Mouse (Mus musculus) heart, postnatal 10 days (tissue): Measurements from ENCODE around the gene Rnh1. TPM values are rescaled to one million over a fixed set of nuclear protein-coding genes. Genes with fewer than 3 reads are reported as not detected.

ENCODE experiments used
- DNase-seq, 2 experiments: peaks; one replicate each; pipeline ENCODE4 v3.0.0; 2021
- intact Hi-C: fragments of 180-260 bp; cut with DNase I; formaldehyde crosslinking; loops from one replicate; pipeline ENCODE4 v1.15.1; 2025
- total RNA-seq, 2 experiments: library from RNA; stranded (reverse); gene quantifications; 2 replicates each; pipeline ENCODE4 v1.2.3; 2021

Rnh1 gene
- total RNA-seq, 2 experiments from 2014 or later, result 72.9 to 75.3 TPM

- intact Hi-C loops, result loop anchor here (5.0 kb wide), 1 partner anchor 313 kb away; the partner anchor contains the start of genes Bet1l, Gm45785 and Ric8a
- no peak for DNase-seq
Measured at GRCm38 (mm10) chr7:141169866-141170265, 2.8 kb downstream of the Rnh1 start.

GRCm38 (mm10) chr7:141169300-141169699 lies 3.4 kb downstream of the Rnh1 start:
- no peak for DNase-seq
- intact Hi-C loops, result no loop called here

- intact Hi-C loops, result no loop called here
Measured at GRCm38 (mm10) chr7:141168518-141168953, 4.1 kb downstream of the Rnh1 start.

GRCm38 (mm10) chr7:141167901-141168517 lies 4.6 kb downstream of the Rnh1 start:
- peak; percentile 56 to 69 for DNase-seq
- intact Hi-C loops, result no loop called here

More at GRCm38 (mm10) chr7:141168518-141168953, 4.1 kb downstream of the Rnh1 start:
- peak; percentile 74 for DNase-seq

GRCm38 (mm10) chr7:141164850-141165249 lies 7.8 kb downstream of the Rnh1 start:
- intact Hi-C loops, result no loop called here
- peak; percentile 17 to 25 for DNase-seq

- intact Hi-C loops, result no loop called here
- DNase-seq, result no peak
Measured at GRCm38 (mm10) chr7:141164397-141164796, 8.3 kb downstream of the Rnh1 start.

- DNase-seq, result no peak
- intact Hi-C loops, result no loop called here
Measured at GRCm38 (mm10) chr7:141155362-141155761, 17.3 kb downstream of the Rnh1 start.

- no peak for DNase-seq
- intact Hi-C loops, result no loop called here
Measured at GRCm38 (mm10) chr7:141148639-141149038, 24.0 kb downstream of the Rnh1 start.

GRCm38 (mm10) chr7:141147044-141147443 lies 25.6 kb downstream of the Rnh1 start:
- intact Hi-C loops, result no loop called here
- DNase-seq, result no peak

GRCm38 (mm10) chr7:141146043-141146595 lies 26.5 kb downstream of the Rnh1 start:
- no peak for DNase-seq
- intact Hi-C loops, result no loop called here

GRCm38 (mm10) chr7:141145403-141145802 lies 27.3 kb downstream of the Rnh1 start:
- DNase-seq, result no peak
- intact Hi-C loops, result no loop called here

GRCm38 (mm10) chr7:141144650-141145049 lies 28.0 kb downstream of the Rnh1 start:
- DNase-seq, result no peak
- intact Hi-C loops, result no loop called here

- no peak for DNase-seq
- intact Hi-C loops, result no loop called here
Measured at GRCm38 (mm10) chr7:141143861-141144260, 28.8 kb downstream of the Rnh1 start.

GRCm38 (mm10) chr7:141143112-141143511 lies 29.5 kb downstream of the Rnh1 start:
- peak in 1 of 2 experiments; percentile 48 for DNase-seq

GRCm38 (mm10) chr7:141141326-141141725 lies 31.3 kb downstream of the Rnh1 start:
- no peak for DNase-seq
- intact Hi-C loops, result no loop called here

More at GRCm38 (mm10) chr7:141143112-141143511, 29.5 kb downstream of the Rnh1 start:
- intact Hi-C loops, result no loop called here

GRCm38 (mm10) chr7:141131904-141132755 lies 40.5 kb downstream of the Rnh1 start:
- intact Hi-C loops, result loop anchor here (2.0 kb wide), 1 partner anchor 41 kb away; the partner anchor contains the start of gene Rnh1
- peak in 1 of 2 experiments; percentile 14 for DNase-seq

- DNase-seq, result peak; percentile 91 to 92
- intact Hi-C loops, result loop anchor here (2.0 kb wide), 1 partner anchor 42 kb away; the partner anchor contains the start of gene Rnh1
Measured at GRCm38 (mm10) chr7:141131024-141131820, 41.4 kb downstream of the Rnh1 start.

- intact Hi-C loops, result no loop called here
- DNase-seq, result no peak
Measured at GRCm38 (mm10) chr7:141123517-141123856, 49.2 kb downstream of the Rnh1 start.

- intact Hi-C loops, result no loop called here
- peak; percentile 96 for DNase-seq
Measured at GRCm38 (mm10) chr7:141122689-141123516, 49.8 kb downstream of the Rnh1 start.

- DNase-seq, result peak; percentile 36 to 41
- intact Hi-C loops, result no loop called here
Measured at GRCm38 (mm10) chr7:141122245-141122644, 50.4 kb downstream of the Rnh1 start, which contains the start of gene Ptdss2. Gene Ptdss2 (plus strand): TSS chr7:141122382.
